Mouse (Mus musculus) heart, postnatal 0 days (tissue): ENCODE measurements at regions not wholly inside any gene's neighbourhood (a gene's known extent, or its start where the extent isn't known, plus 50 kb on each side); places are given as distances from the start of the nearest gene placed in this dataset.

Experiments used
- CTCF ChIP-seq: IDR thresholded peaks from 2 replicates; pipeline ENCODE4 v1.5.1; 2016; ENCODE audit warnings: antibody characterized with exemption, control low read depth, low read depth
- EP300 ChIP-seq: IDR thresholded peaks from 2 replicates; pipeline ENCODE4 v1.6.1; 2016; ENCODE audit warnings: antibody characterized with exemption, low read depth

DNA sequence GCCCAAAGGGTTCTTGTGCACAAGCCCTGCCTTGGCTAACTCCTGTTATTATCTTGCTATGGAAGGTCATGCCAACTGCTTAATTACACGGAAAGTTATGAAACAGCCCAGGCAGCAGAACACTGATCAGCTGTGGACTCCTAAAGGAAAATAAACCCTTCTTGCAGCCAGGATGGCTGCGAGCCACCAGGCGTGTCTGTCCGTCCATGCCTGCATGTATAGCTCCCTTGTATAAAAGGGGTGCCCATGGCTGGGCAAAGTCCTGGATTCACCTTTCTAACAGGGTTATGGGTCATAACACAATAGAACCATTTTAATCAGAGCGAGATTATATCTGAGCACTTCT lies 169.9 kb upstream of the Map3k1 start:
- TF ChIP-seq CTCF (no peak), EP300 (no peak)
